7 mouse cellular contexts compared by ENCODE assay signal in the genomic region with DNA sequence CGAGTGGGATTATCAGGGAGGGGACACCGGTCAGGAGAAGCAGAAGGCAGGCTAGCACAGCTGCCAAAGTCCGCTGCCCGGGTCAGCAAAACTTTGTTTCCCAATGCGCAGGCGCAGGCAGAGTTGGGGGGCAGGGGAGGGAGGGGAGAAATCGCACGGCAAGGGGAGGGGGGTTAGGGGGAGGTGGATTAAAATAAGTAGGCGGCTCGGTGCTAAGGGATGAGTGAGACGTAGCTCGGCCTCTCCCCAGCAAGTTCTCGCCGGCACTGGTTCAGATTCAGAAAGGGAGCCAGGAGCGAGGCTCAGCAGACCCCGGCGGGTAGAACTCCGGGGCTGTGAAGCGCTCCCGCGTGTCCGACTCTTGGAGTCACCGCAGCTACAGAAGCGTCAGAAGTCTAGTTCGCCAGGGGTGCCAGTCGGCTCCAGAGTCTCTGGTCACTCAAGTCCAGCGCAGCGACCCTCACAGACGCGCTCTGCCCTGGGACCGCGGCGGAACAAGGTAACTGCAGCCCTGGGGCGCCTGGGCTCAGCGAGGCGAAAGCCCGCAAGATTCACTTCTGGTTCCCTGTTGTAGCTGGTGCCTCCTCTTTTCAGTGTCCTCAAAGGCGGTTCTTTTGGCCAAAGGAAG. TPM values are rescaled to one million over a fixed set of nuclear protein-coding genes. Genes with fewer than 3 reads are reported as not detected.
DNase-seq lines count a peak whose midpoint lies in the region; ATAC-seq lines count a peak whose summit lies in the region.

No protein-coding gene starts in this region.

- H3K27ac ChIP-seq in forebrain, embryonic 12.5 days = no peak overlapping the region
- peak overlapping the region; percentile 85 for H3K27ac ChIP-seq in limb, embryonic 10.5 days
- no peak overlapping the region for H3K27ac ChIP-seq in midbrain, embryonic 14.5 days (replicated peaks; ENCODE audit: low read depth, low read length)

- WGBS in forebrain, embryonic 12.5 days = under 1% methylated on average over 38 of the region's 38 CpGs
- under 1% methylated on average over 38 of the region's 38 CpGs for WGBS in limb, embryonic 10.5 days
- WGBS in midbrain, embryonic 14.5 days = under 1% methylated on average over 38 of the region's 38 CpGs

- ATAC-seq in forebrain, embryonic 12.5 days (ENCODE audit: low FRiP score) = peak; percentile 57
- no peak; the same call in 1 of the 2 replicates for ATAC-seq in midbrain, embryonic 14.5 days (ENCODE audit: low FRiP score, low TSS enrichment)

- H3K27me3 ChIP-seq in forebrain, embryonic 12.5 days = peaks cover 97% of the 10 kb centered on the region
- peaks cover 79% of the 10 kb centered on the region for H3K27me3 ChIP-seq in limb, embryonic 10.5 days (ENCODE audit: low read depth, poor library complexity, severe bottlenecking)
- peaks cover 98% of the 10 kb centered on the region for H3K27me3 ChIP-seq in midbrain, embryonic 14.5 days (ENCODE audit: control insufficient read depth, insufficient read depth, low read length)

- peak; percentile 24 to 47 for DNase-seq in adrenal gland, postnatal 36 days
- DNase-seq in heart, postnatal 36 days = peak; percentile 52 to 70
- peak; percentile 78 for DNase-seq in limb, embryonic 10.5 days (ENCODE audit: low spot score)
- DNase-seq in midbrain, embryonic 14.5 days = peak; percentile 46
- no peak for DNase-seq in thymus, postnatal 10 days (ENCODE audit: low spot score in 2 of 2)
- DNase-seq in cerebellum, postnatal 36 days = no peak

- H3K36me3 ChIP-seq in forebrain, embryonic 12.5 days (replicated peaks) = no peaks in the 10 kb centered on the region
- H3K36me3 ChIP-seq in limb, embryonic 10.5 days = no peaks in the 10 kb centered on the region
- H3K36me3 ChIP-seq in midbrain, embryonic 14.5 days (ENCODE audit: control insufficient read depth, insufficient read depth, low read length) = no peaks in the 10 kb centered on the region

- intact Hi-C loops in heart, postnatal 36 days (cut with DNase I) = loop anchor here (5.0 to 10.0 kb wide), 4 partner anchors 327 to 1013 kb away; no protein-coding TSS in a partner anchor

- H3K9ac ChIP-seq in forebrain, embryonic 12.5 days = peak overlapping the region; percentile 29; the same call in 1 of the 2 replicates
- 0 out of 2 replicates have a peak overlapping the region, but pooled peaks have one; percentile 2 for H3K9ac ChIP-seq in midbrain, embryonic 14.5 days (replicated peaks; ENCODE audit: low read length)

- peak overlapping the region; percentile 38 for H3K4me3 ChIP-seq in forebrain, embryonic 12.5 days (replicated peaks)
- peak overlapping the region; percentile 63 for H3K4me3 ChIP-seq in limb, embryonic 10.5 days
- peak overlapping the region; percentile 25 for H3K4me3 ChIP-seq in midbrain, embryonic 14.5 days (replicated peaks; ENCODE audit: low read depth, low read length)

- peak overlapping the region; percentile 63 for H3K4me2 ChIP-seq in forebrain, embryonic 12.5 days
- H3K4me2 ChIP-seq in midbrain, embryonic 14.5 days (ENCODE audit: low read length) = peak overlapping the region; percentile 52

- no peaks in the 10 kb centered on the region for H3K9me3 ChIP-seq in forebrain, embryonic 12.5 days
- H3K9me3 ChIP-seq in limb, embryonic 10.5 days (replicated peaks) = no peaks in the 10 kb centered on the region
- no peaks in the 10 kb centered on the region for H3K9me3 ChIP-seq in midbrain, embryonic 14.5 days (ENCODE audit: control insufficient read depth, low read length)

- H3K4me1 ChIP-seq in forebrain, embryonic 12.5 days = peaks cover 24% of the 10 kb centered on the region
- peaks cover 76% of the 10 kb centered on the region for H3K4me1 ChIP-seq in limb, embryonic 10.5 days
- peaks cover 12% of the 10 kb centered on the region; the same call in 1 of the 2 replicates for H3K4me1 ChIP-seq in midbrain, embryonic 14.5 days (ENCODE audit: control insufficient read depth, insufficient read depth, low read length)

RNA-seq across cellular contexts. Expression of a gene that starts 4.4 kb away (rescaled TPM):
- 1 to 10 TPM; 2.3 to 3.7 TPM for total RNA-seq in adrenal gland, postnatal 36 days (2021)
- polyA plus RNA-seq in forebrain, embryonic 12.5 days (2016; fragmentation: Nextera tagmentation; extraction: Ambion mirVana) = 6.5 and 9.0 TPM in 2 replicates
- total RNA-seq in heart, postnatal 36 days (2021) = 1 to 10 TPM; 4.3 to 6.5 TPM
- 21.3 and 38.3 TPM in 2 replicates for polyA plus RNA-seq in limb, embryonic 10.5 days (2016; fragmentation: Nextera tagmentation; extraction: Ambion mirVana)
- polyA plus RNA-seq in midbrain, embryonic 14.5 days (2014; fragmentation: Nextera tagmentation; extraction: Ambion mirVana) = 0.42 and 8.2 TPM in 2 replicates

Comparison
In these comparisons a context has a peak if more than half of its experiments do, and no peak if none do; other contexts are left out.
1. DNase-seq: peak in adrenal gland, postnatal 36 days (2 of 2), heart, postnatal 36 days (2 of 2), limb, embryonic 10.5 days (single experiment) and midbrain, embryonic 14.5 days (single experiment); none in thymus, postnatal 10 days (0 of 2) and cerebellum, postnatal 36 days (0 of 2).
2. Peak in every context shown above with its lines, with median percentiles within 50 percentile points of each other: H3K4me3 ChIP-seq.